Mouse (Mus musculus): ENCODE measurements around the gene Gm6685.

The Gm6685 gene

DNA sequence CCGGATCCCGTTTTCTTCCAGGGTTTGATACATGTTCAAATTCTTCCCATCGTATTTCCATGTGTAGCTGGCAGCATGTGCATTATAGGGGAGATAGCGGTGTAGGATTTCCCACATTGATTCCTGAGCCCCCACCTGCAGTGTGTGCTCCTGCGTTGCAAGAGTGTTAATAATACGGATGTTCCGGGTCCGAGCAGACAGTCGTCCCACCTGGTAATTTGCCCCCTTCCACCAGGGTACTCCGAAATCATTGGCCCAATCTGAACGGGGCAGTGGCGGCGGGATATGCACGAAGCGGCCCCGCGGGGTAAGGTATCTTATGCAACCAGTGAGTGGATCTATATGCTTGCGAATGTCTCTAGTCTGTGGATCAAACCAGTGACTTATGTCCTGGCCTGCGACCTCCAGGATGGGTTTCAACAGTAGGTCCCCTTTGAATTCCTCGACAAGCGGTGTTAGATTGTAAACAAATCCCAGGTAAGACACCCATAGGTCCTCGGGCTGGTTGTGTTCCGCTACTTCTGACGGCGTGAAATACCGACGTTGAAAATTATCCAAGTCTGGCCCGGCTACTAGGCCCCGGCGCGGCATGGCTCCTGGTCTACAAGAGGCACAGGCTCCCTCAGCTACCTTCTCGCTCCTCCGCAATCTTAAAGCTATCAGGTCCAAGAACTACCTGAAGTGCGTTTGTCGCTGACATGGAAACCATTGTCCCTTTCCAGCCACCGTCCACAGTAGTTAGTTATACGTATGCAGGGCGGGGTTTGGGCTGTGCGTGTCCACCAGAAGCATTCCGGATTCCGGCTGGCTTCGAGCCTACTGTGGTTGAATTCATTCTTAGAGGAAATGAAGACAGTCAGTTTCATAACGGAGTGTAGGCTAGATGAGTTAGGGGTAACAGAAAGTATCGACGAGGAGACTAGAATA lies at the start of gene Gm6685:
Gene Gm6685 (minus strand): TSS at position 644 of the 927 bp plus-strand sequence.
- DNase-seq = peak; percentile 89

GRCm38 (mm10) chr11:28375891-28376290 lies 36.2 kb upstream of the Gm6685 start:
- DNase-seq = peak; percentile 31

DNA sequence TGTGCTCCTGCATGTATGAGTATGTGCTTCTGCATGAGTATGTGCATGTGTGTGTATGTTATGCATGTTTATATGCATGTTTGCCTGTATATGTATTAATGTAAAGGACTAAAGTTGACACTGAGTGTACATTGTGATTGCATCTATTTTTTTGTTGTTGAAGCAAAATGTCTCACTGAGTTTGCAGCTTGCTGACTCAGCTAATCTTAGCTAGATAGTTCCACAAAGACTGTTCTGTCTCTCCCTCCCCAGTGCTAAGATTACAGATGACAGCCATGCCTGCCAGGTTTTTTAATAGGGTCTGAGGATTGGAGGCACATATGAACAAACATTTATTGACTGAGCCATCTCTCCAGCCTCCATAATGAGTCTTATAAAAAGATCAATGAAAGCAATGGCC lies 35.0 kb upstream of the Gm6685 start:
- DNase-seq = no peak

DNA sequence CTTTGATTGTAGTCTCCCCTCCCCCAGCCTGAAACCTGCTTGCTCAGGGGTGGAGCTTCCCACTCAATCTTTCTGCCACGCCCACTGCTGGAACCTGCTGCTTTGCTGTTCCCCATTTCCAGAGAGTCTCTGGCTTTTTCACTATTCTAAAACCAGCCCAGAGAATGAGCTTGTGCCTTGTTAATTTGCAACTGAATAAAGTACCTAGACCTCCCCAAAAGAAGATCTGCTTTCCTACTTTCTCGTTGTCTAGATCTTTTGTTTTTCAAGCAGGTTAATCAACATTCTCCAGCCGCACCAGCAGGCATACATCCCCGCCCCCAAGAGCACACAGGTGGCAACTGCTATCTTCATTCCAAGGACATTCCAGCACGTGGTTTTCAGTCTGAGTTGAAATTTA lies 31.7 kb upstream of the Gm6685 start:
- DNase-seq = peak; percentile 40

GRCm38 (mm10) chr11:28365929-28366244 lies 26.2 kb upstream of the Gm6685 start:
- DNase-seq = no peak

DNA sequence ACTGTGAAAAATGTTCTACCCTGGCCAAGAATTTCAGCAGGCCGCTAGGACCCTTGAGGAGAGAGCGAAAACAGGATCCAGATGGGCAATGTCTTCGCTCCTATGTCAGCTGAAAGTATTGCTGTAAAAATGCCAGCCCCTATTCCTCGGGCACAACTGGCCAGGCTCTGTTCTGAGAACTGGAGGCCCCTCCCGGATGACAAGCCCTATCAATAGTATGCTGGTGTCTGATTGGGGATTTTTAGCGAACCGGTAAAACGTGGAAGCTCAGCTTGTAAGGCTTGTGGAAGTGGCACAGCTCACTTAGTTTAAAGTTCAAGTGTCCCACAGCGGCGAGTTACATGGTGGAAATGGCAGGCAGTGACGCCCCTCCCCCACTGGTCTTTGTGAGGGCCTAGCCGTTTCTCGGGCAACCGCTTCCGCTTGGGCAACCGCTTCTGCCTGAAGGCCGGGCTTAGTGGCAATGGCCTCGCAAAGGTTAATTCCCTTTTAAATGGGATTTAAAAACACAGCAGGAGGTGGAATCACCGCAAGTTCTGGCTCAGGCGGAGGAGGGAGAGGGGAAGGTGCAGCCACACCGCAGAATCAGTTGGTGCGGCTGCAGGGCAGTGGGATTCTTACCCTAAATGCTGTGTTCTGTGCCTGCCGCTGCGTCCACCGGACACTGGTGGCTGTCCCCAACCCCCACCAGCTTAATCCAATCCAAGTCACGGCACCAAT lies 25.7 kb upstream of the Gm6685 start:
- DNase-seq = peak; percentile 98

DNA sequence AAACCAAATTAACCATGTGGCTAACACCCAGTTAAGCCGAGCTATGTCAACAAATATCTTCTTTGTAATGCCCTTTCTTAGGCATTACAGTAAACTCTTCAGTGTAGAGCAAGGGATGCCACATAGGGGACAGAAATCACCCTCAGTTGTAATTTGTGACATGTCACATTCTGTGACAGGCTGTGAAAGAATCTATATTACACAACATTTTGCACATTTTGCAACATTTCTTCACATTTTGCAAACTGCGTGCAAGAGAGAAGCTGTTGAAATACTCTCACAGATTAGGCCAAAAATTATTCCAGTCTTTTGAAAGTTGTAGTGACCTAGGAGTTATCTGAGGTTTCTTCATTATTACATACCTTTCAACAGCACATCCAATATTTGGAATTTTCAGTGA lies 3.8 kb upstream of the Gm6685 start:
- DNase-seq = no peak

GRCm38 (mm10) chr11:28341887-28342286 lies 2.2 kb upstream of the Gm6685 start:
- no peak for DNase-seq

- DNase-seq = no peak
Observed at GRCm38 (mm10) chr11:28327878-28328277, 11.8 kb downstream of the Gm6685 start.

DNA sequence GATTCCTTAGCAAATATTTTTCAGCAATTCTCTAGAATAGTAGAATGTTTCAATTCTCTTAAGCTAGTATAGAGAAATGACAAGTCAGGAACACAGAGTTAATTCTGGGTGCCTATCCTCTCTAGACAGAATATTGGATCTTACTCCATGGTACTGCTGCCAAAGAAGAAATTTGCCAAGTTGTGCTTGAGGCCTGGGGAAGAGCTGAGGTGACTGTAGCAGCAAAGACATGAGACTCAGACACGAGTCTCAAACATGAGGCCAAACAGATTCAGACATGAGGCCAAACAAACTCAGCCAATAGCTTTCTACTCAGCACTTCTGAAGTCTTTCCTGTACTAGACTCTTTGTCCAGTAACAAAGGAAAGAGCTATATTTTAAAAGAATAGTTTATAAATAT lies 26.3 kb downstream of the Gm6685 start:
- DNase-seq = peak; percentile 63

- no peak for DNase-seq
Observed at GRCm38 (mm10) chr11:28307723-28308122, 31.9 kb downstream of the Gm6685 start.

DNA sequence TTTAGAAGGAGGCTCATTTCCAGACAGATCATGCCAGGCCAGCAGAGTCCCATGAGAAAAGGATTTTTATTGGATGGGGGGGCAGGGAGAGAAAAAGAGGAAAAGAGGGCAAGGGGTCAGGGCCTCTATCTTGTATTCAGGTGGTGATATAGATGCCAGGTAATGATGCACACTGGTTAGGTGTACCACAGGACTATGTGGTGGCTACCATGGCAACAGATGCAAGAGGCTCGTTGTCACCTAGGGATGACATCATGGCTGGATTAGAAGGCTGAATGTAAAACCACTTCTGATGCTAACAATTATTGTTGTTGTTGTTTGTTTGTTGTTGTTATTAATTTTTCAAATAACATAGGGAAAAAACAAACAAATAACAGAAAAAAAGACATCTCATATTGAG lies 49.2 kb downstream of the Gm6685 start:
- DNase-seq = no peak

Measured in heart, adult 11 months (tissue).